Mouse (Mus musculus) gastrocnemius, postnatal 14 days (tissue): ENCODE data around the gene Mcoln3. TPM values are rescaled to one million over a fixed set of nuclear protein-coding genes. Genes with fewer than 3 reads are reported as not detected.

ENCODE experiments used
- DNase-seq: peaks from one replicate; pipeline ENCODE4 v3.0.0; 2021; ENCODE audit warnings: mixed read lengths
- intact Hi-C: fragments of 180-260 bp; cut with DNase I; formaldehyde crosslinking; loops from one replicate; pipeline ENCODE4 v1.15.1; 2025; ENCODE audit warnings: low total_unique reads
- total RNA-seq, 2 experiments: library from RNA; stranded (reverse); gene quantifications; 2 replicates each; pipeline ENCODE4 v1.2.3; 2021

The Mcoln3 gene
- total RNA-seq, 2 experiments from 2014 or later, result not detected

- intact Hi-C loops, result no loop called here
- DNase-seq, result no peak
These were observed 42.1 kb downstream of the Mcoln3 start for GRCm38 (mm10) chr3:146159360-146159759.

- intact Hi-C loops, result no loop called here
- no peak for DNase-seq
These were observed 44.9 kb downstream of the Mcoln3 start for GRCm38 (mm10) chr3:146162197-146162596.

DNA sequence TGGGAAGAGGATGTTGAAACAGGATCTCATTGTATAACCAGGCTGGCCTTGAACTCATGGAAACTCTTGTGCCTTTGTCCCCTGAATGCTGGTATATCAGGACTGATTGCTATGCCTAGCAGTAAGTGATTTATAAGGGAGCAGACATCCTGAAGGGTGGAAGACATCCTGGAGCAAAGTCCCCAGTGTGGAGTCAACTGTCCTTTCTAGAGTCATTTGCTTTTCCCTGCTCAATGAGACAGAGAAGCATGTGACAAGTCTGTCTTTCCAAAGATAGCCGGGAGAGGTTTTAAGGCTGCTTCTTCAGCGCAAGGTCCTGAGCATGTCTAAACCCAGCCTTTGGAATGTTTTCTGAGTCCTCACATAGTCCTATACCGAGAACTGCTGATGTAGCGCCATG lies 52.1 kb downstream of the Mcoln3 start:
- no peak for DNase-seq
- intact Hi-C loops, result no loop called here

DNA sequence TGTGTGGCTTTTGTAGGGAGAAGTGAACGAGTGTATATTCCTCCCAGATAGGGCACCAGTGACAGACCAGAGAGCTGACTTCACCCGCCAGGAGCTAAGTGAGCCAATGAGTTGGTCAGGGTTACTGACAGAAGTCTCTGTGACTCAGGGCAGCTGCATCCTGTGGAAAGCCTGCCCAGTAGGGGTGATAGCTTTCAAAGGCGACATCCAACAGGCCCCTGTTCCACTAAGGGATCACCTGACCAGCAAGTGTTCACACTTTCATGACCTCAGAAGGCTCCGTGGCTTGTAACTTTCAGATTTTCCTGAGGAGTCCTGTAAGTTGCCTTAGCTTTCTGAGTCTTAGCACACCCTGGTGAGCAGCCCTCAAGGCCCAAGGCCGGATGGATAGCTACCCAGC lies 55.8 kb downstream of the Mcoln3 start:
- no peak for DNase-seq
- intact Hi-C loops, result no loop called here

DNA sequence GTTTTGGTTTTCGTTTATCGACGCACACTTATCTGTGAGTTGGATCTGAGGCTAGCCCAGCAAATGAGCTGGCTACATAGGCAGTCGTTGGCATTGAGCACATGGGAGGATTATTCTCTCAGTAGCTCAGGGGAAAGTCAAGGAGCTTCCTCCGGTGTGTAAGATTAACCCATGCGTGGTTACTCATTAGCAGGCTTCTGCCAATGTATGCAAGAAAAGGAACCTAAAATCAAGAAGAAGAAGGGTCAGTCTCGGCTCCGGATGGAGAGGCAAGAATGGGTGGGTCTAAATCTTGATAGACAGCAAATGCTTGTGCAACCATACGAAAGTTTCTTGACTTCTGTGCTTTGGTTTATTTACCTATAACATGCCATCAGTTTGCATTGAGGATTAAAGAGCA lies 57.0 kb downstream of the Mcoln3 start:
- intact Hi-C loops, result no loop called here
- DNase-seq, result no peak

GRCm38 (mm10) chr3:146177295-146177694 lies 60.0 kb downstream of the Mcoln3 start:
- DNase-seq, result no peak

GRCm38 (mm10) chr3:146177748-146178582 lies 60.7 kb downstream of the Mcoln3 start:
- peak; percentile 75 for DNase-seq
- intact Hi-C loops, result loop anchor here (2.0 to 5.0 kb wide), 2 partner anchors 119 to 231 kb away; no protein-coding TSS in a partner anchor

More at GRCm38 (mm10) chr3:146177295-146177694, 60.0 kb downstream of the Mcoln3 start:
- intact Hi-C loops, result loop anchor here (2.0 to 5.0 kb wide), 2 partner anchors 118 to 230 kb away; no protein-coding TSS in a partner anchor

- DNase-seq, result no peak
- intact Hi-C loops, result no loop called here
These were observed 63.1 kb downstream of the Mcoln3 start for GRCm38 (mm10) chr3:146180341-146180740.

DNA sequence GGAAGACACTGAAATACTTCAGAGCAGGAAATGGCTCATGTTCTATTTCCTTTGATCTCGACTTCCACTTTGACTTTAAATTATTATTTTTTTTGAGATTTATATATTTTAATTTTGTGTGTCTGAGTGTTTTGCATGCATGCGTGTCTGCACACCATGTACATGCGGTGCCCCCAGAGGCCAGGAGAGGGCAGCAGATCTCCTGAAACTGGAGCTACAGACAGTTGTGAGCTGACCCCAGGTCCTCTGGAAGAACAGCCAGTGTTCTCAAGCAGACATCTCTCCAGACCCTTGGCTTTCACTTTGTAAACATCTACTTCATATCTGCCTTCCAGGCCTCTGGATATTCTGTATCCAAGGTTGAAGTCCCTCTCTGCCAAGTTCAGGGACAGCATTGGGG lies 63.7 kb downstream of the Mcoln3 start:
- DNase-seq, result peak; percentile 41
- intact Hi-C loops, result no loop called here

- peak; percentile 35 for DNase-seq
- intact Hi-C loops, result loop anchor here (5.0 kb wide), 1 partner anchor 142 kb away; no protein-coding TSS in a partner anchor
These were observed 67.9 kb downstream of the Mcoln3 start for GRCm38 (mm10) chr3:146184992-146185657.

GRCm38 (mm10) chr3:146186033-146186432 lies 68.8 kb downstream of the Mcoln3 start:
- intact Hi-C loops, result loop anchor here (5.0 kb wide), 1 partner anchor 141 kb away; no protein-coding TSS in a partner anchor
- no peak for DNase-seq

- intact Hi-C loops, result loop anchor here (5.0 kb wide), 1 partner anchor 137 kb away; no protein-coding TSS in a partner anchor
- no peak for DNase-seq
These were observed 72.7 kb downstream of the Mcoln3 start for GRCm38 (mm10) chr3:146189933-146190332.

Other genes starting within 250 kb of the Mcoln3 start
- gene Bcl10, start 194.6 kb upstream of the Mcoln3 start, total RNA-seq, result 10 to 100 TPM; 13.6 to 14.0 TPM
- gene 2410004B18Rik, start 179.4 kb upstream of the Mcoln3 start, total RNA-seq, result 10 to 100 TPM; 12.1 to 15.0 TPM
- gene Syde2, start 129.6 kb upstream of the Mcoln3 start, total RNA-seq, result 1 to 10 TPM; 1.6 to 1.8 TPM
- gene Wdr63, start 9.3 kb upstream of the Mcoln3 start, total RNA-seq, result not detected
- under 1 TPM in 1 of 2 experiments, not detected in 1; 0.12 TPM for gene Mcoln2, start 32.4 kb downstream of the Mcoln3 start, total RNA-seq
- gene Lpar3, start 103.5 kb downstream of the Mcoln3 start, total RNA-seq, result under 1 TPM; 0.18 to 0.29 TPM